Mouse (Mus musculus): ENCODE measurements around the gene Hnrnpa3.

- TF ChIP-seq MAX (IDR thresholded peaks at IDR 0.05; ENCODE audit: low read length) = no peak
- no peak for TF ChIP-seq POLR2A (IDR thresholded peaks at IDR 0.05; ENCODE audit: control insufficient read depth in 1 of 2, insufficient read depth in 1 of 2, low read depth in 1 of 2, low read length in 2 of 2, poor library complexity in 1 of 2)
- TF ChIP-seq SIN3A (IDR thresholded peaks at IDR 0.05; ENCODE audit: low read length) = no peak
- peak; percentile 35 to 65 (median 53) for TF ChIP-seq CTCF (IDR thresholded peaks at IDR 0.05 in 2 of 3, conservative IDR thresholded peaks at IDR 0.05 in 1 of 3; ENCODE audit: control insufficient read depth in 1 of 3, insufficient read depth in 1 of 3, low read depth in 2 of 3, low read length in 3 of 3, poor library complexity in 1 of 3, severe bottlenecking in 1 of 3)
- TF ChIP-seq ETS1 (IDR thresholded peaks at IDR 0.05; ENCODE audit: low read depth, low read length) = no peak
- TF ChIP-seq MAZ (IDR thresholded peaks at IDR 0.05; ENCODE audit: low read depth, low read length) = no peak
Observed at GRCm38 (mm10) chr2:75636261-75637054, 22.6 kb upstream of the Hnrnpa3 start.
